Mouse (Mus musculus): ENCODE data around the gene Slc39a8. TPM values are rescaled to one million over a fixed set of nuclear protein-coding genes. Genes with fewer than 3 reads are reported as not detected.

Gene Slc39a8
- polyA plus RNA-seq, 1 experiment = 5.4 TPM

DNA sequence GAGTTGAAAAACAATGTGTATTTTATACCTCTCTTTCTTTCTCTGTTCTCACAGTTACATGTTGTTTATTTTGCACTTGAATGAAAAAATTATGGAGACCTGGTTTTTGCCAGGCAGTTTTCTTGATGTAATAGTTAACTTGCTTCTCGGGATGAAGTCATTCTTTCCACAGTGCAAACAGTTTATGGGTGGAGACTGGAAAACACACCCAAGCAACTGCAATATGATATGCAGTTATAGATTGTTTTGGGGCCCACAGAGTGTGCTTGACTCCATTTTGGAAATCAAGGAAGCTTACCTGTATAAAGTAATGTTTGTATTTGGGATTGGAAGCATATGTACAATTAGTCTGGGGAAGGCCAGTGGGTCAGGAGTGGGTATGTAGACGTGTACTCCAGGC, 112.4 kb downstream of the Slc39a8 start:
- TF ChIP-seq POLR2A (IDR thresholded peaks at IDR 0.05; ENCODE audit: low read depth, low read length) (no peak), CTCF (IDR thresholded peaks at IDR 0.05; ENCODE audit: borderline replicate concordance, insufficient read depth, low read length) (no peak)
- Histone ChIP-seq H3K27ac (ENCODE audit: insufficient read depth, low read length) (no peak overlapping the region), H3K4me3 (ENCODE audit: insufficient read depth, low read length) (no peak overlapping the region)

More for the DNA sequence above, 112.4 kb downstream of the Slc39a8 start:
- H3K4me1 ChIP-seq (ENCODE audit: control insufficient read depth, insufficient read depth, low read length) = no peaks in the 10 kb centered on the region

Other genes starting within 250 kb of the Slc39a8 start
- gene Nfkb1, start 133.7 kb upstream of the Slc39a8 start, polyA plus RNA-seq (2011; ENCODE audit: insufficient read length, low read depth, missing spikeins) = 45.4 and 54.8 TPM in 2 replicates